In genomic region chr10:38908277-38908676, GRCm38 (mm10) we compare ENCODE assay signal across 7 mouse cellular contexts. TPM values are rescaled to one million over a fixed set of nuclear protein-coding genes. Genes with fewer than 3 reads are reported as not detected.
DNase-seq lines count a peak whose midpoint lies in the region; ATAC-seq lines count a peak whose summit lies in the region.

No protein-coding gene starts in this region.

- no peaks in the 10 kb centered on the region for H3K27me3 ChIP-seq in heart, embryonic 10.5 days (ENCODE audit: insufficient read depth, poor library complexity, severe bottlenecking)
- H3K27me3 ChIP-seq in kidney, embryonic 16.5 days (ENCODE audit: insufficient read depth, low read length): no peaks in the 10 kb centered on the region
- no peaks in the 10 kb centered on the region for H3K27me3 ChIP-seq in limb, embryonic 12.5 days

- DNase-seq in brain, embryonic 18.5 days (ENCODE audit: low read depth, low spot score): peak; percentile 32
- peak; percentile 64 to 70 for DNase-seq in cerebellum, postnatal 25 days
- peak; percentile 76 for DNase-seq in heart, embryonic 10.5 days (ENCODE audit: low spot score)
- DNase-seq in ovary, postnatal 36 days (ENCODE audit: low spot score): peak; percentile 56

- no peaks in the 10 kb centered on the region for H3K36me3 ChIP-seq in heart, embryonic 10.5 days
- no peaks in the 10 kb centered on the region for H3K36me3 ChIP-seq in kidney, embryonic 16.5 days (ENCODE audit: insufficient read depth, low read length)
- H3K36me3 ChIP-seq in limb, embryonic 12.5 days: no peaks in the 10 kb centered on the region

- 31% methylated on average over 9 of the region's 9 CpGs for whole genome bisulfite sequencing in heart, embryonic 10.5 days
- 52% methylated on average over 9 of the region's 9 CpGs for whole genome bisulfite sequencing in kidney, embryonic 16.5 days
- WGBS in limb, embryonic 12.5 days: 36% methylated on average over 9 of the region's 9 CpGs

- no peak overlapping the region for H3K4me2 ChIP-seq in kidney, embryonic 16.5 days (replicated peaks; ENCODE audit: low read depth, low read length)
- no peak overlapping the region for H3K4me2 ChIP-seq in limb, embryonic 12.5 days

- peak overlapping the region; percentile 68 for H3K27ac ChIP-seq in heart, embryonic 10.5 days
- peak overlapping the region; percentile 89 for H3K27ac ChIP-seq in kidney, embryonic 16.5 days (ENCODE audit: low read length)
- peak overlapping the region; percentile 75 for H3K27ac ChIP-seq in limb, embryonic 12.5 days

- H3K9ac ChIP-seq in kidney, embryonic 16.5 days (replicated peaks; ENCODE audit: low read length): no peak overlapping the region; the same call in 1 of the 2 replicates
- H3K9ac ChIP-seq in limb, embryonic 12.5 days (replicated peaks): no peak overlapping the region

- peak; percentile 96 for ATAC-seq in kidney, embryonic 16.5 days (ENCODE audit: low FRiP score, low TSS enrichment)
- ATAC-seq in limb, embryonic 12.5 days (ENCODE audit: insufficient number of reproducible peaks, insufficient read depth, low FRiP score, low TSS enrichment, low read depth): peak; percentile 85
- no peak for ATAC-seq in megakaryocyte, adult 5-6 weeks (ENCODE audit: poor library complexity, severe bottlenecking)

- H3K9me3 ChIP-seq in heart, embryonic 10.5 days: no peaks in the 10 kb centered on the region
- no peaks in the 10 kb centered on the region for H3K9me3 ChIP-seq in kidney, embryonic 16.5 days (ENCODE audit: low read length)
- H3K9me3 ChIP-seq in limb, embryonic 12.5 days: no peaks in the 10 kb centered on the region

- no peak overlapping the region for H3K4me3 ChIP-seq in heart, embryonic 10.5 days
- no peak overlapping the region for H3K4me3 ChIP-seq in kidney, embryonic 16.5 days (ENCODE audit: low read length)
- no peak overlapping the region for H3K4me3 ChIP-seq in limb, embryonic 12.5 days (replicated peaks)

- H3K4me1 ChIP-seq in heart, embryonic 10.5 days: peaks cover 12% of the 10 kb centered on the region; the same call in 1 of the 2 replicates
- H3K4me1 ChIP-seq in kidney, embryonic 16.5 days (ENCODE audit: insufficient read depth, low read length): 0 out of 2 replicates have a peak, but pooled peaks cover 2% of the 10 kb centered on the region
- peaks cover 15% of the 10 kb centered on the region for H3K4me1 ChIP-seq in limb, embryonic 12.5 days (replicated peaks)

RNA-seq across cellular contexts. Expression of gene Lama4, which starts 57.0 kb away (rescaled TPM):
- 60.0 and 129 TPM in 2 replicates for polyA plus RNA-seq in heart, embryonic 10.5 days (2016; fragmentation: Nextera tagmentation; extraction: Ambion mirVana)
- polyA plus RNA-seq in kidney, embryonic 16.5 days (2015; fragmentation: Nextera tagmentation; extraction: Ambion mirVana): 72.3 and 78.7 TPM in 2 replicates
- 36.4 and 37.2 TPM in 2 replicates for polyA plus RNA-seq in limb, embryonic 12.5 days (2016; fragmentation: Nextera tagmentation; extraction: Ambion mirVana)
- 0.09 TPM in 1 of 2 replicates, not detected in the other for total RNA-seq in megakaryocyte, adult 5-6 weeks (2015)
- total RNA-seq in megakaryocyte, adult 5-6 weeks (2017): 0.04 TPM in 2 replicates
